7 mouse cellular contexts compared by ENCODE assay signal in genomic region chr10:93159651-93160496, GRCm38 (mm10). TPM values are rescaled to one million over a fixed set of nuclear protein-coding genes. Genes with fewer than 3 reads are reported as not detected.
A peak's percentile ranks its signal among the peaks of the same experiment; 100 is the strongest.
DNase-seq lines count a peak whose midpoint lies in the region; ATAC-seq and TF ChIP-seq lines count a peak whose summit lies in the region.

No protein-coding gene starts in this region.

- no peak for TF ChIP-seq CTCF in lung, postnatal 0 days (IDR thresholded peaks at IDR 0.05)
- TF ChIP-seq CTCF in embryonic fibroblast, embryonic 13.5 days (IDR thresholded peaks at IDR 0.05; ENCODE audit: borderline replicate concordance, insufficient read depth, low read length), result no peak

- H3K36me3 ChIP-seq in lung, postnatal 0 days (ENCODE audit: insufficient read depth, low read length), result no peaks in the 10 kb centered on the region
- no peaks in the 10 kb centered on the region for H3K36me3 ChIP-seq in limb, embryonic 10.5 days
- no peaks in the 10 kb centered on the region for H3K36me3 ChIP-seq in neural tube, embryonic 14.5 days (ENCODE audit: control insufficient read depth, insufficient read depth, low read length)

- H3K4me3 ChIP-seq in lung, postnatal 0 days (ENCODE audit: low read depth, low read length), result peak overlapping the region; percentile 94
- peak overlapping the region; percentile 50 for H3K4me3 ChIP-seq in embryonic fibroblast, embryonic 13.5 days (ENCODE audit: insufficient read depth, low read length)
- H3K4me3 ChIP-seq in limb, embryonic 10.5 days, result peak overlapping the region; percentile 100
- peak overlapping the region; percentile 97 for H3K4me3 ChIP-seq in neural tube, embryonic 14.5 days (ENCODE audit: low read depth, low read length)

- intact Hi-C loops in left cerebral cortex, postnatal 4 days (cut with DNase I), result loop anchor here (5.0 to 10.0 kb wide), 3 partner anchors 55 to 117 kb away; no protein-coding TSS in a partner anchor

- peak; percentile 50 for ATAC-seq in lung, postnatal 0 days
- peak; percentile 75 for ATAC-seq in neural tube, embryonic 14.5 days (ENCODE audit: low read depth)

- 0 out of 2 replicates have a peak, but pooled peaks cover 2% of the 10 kb centered on the region for H3K4me1 ChIP-seq in lung, postnatal 0 days (ENCODE audit: insufficient read depth, low read depth, low read length)
- no peaks in the 10 kb centered on the region; the same call in 1 of the 2 replicates for H3K4me1 ChIP-seq in embryonic fibroblast, embryonic 13.5 days (ENCODE audit: control insufficient read depth, insufficient read depth, low read length)
- H3K4me1 ChIP-seq in limb, embryonic 10.5 days, result peaks cover 11% of the 10 kb centered on the region
- peaks cover 9% of the 10 kb centered on the region for H3K4me1 ChIP-seq in neural tube, embryonic 14.5 days (ENCODE audit: control insufficient read depth, insufficient read depth, low read length)

- H3K27me3 ChIP-seq in lung, postnatal 0 days (replicated peaks; ENCODE audit: insufficient read depth, low read length), result no peaks in the 10 kb centered on the region
- H3K27me3 ChIP-seq in limb, embryonic 10.5 days (ENCODE audit: low read depth, poor library complexity, severe bottlenecking), result no peaks in the 10 kb centered on the region
- no peaks in the 10 kb centered on the region for H3K27me3 ChIP-seq in neural tube, embryonic 14.5 days (ENCODE audit: control insufficient read depth, insufficient read depth, low read length)

- TF ChIP-seq EP300 in lung, postnatal 0 days (IDR thresholded peaks at IDR 0.05), result 0 out of 2 replicates have a peak, but pooled peaks have one; percentile 12

- peak overlapping the region; percentile 100 for H3K27ac ChIP-seq in lung, postnatal 0 days (ENCODE audit: low read length)
- peak overlapping the region; percentile 64 for H3K27ac ChIP-seq in embryonic fibroblast, embryonic 13.5 days (ENCODE audit: insufficient read depth, low read length)
- H3K27ac ChIP-seq in limb, embryonic 10.5 days, result peak overlapping the region; percentile 99
- H3K27ac ChIP-seq in neural tube, embryonic 14.5 days (ENCODE audit: low read depth, low read length), result peak overlapping the region; percentile 62

- no peaks in the 10 kb centered on the region for H3K9me3 ChIP-seq in lung, postnatal 0 days (ENCODE audit: low read length)
- H3K9me3 ChIP-seq in limb, embryonic 10.5 days (replicated peaks), result no peaks in the 10 kb centered on the region
- no peaks in the 10 kb centered on the region for H3K9me3 ChIP-seq in neural tube, embryonic 14.5 days (ENCODE audit: control insufficient read depth, low read length)

- 20% methylated on average over 17 of the region's 17 CpGs for WGBS in lung, postnatal 0 days
- 25% methylated on average over 17 of the region's 17 CpGs for WGBS in limb, embryonic 10.5 days
- 27% methylated on average over 17 of the region's 17 CpGs for WGBS in neural tube, embryonic 14.5 days

- H3K4me2 ChIP-seq in lung, postnatal 0 days (replicated peaks; ENCODE audit: low read depth, low read length), result peak overlapping the region; percentile 66
- peak overlapping the region; percentile 60 for H3K4me2 ChIP-seq in neural tube, embryonic 14.5 days (ENCODE audit: low read depth, low read length)

- H3K9ac ChIP-seq in lung, postnatal 0 days (replicated peaks; ENCODE audit: low read depth), result 0 out of 2 replicates have a peak overlapping the region, but pooled peaks have one; percentile 24
- no peak overlapping the region for H3K9ac ChIP-seq in neural tube, embryonic 14.5 days (replicated peaks; ENCODE audit: low read depth, low read length)

- DNase-seq in lung, postnatal 0 days (ENCODE audit: low spot score), result no peak
- DNase-seq in lung, postnatal 14 days, result no peak
- DNase-seq in limb, embryonic 10.5 days (ENCODE audit: low spot score), result no peak
- DNase-seq in left cerebral cortex, postnatal 4 days, result no peak
- no peak for DNase-seq in cerebellum, adult 11-12 months

- TF ChIP-seq POLR2A in embryonic fibroblast, embryonic 13.5 days (IDR thresholded peaks at IDR 0.05; ENCODE audit: low read depth, low read length), result peak; percentile 99

RNA-seq across cellular contexts. Expression of gene Cdk17, which starts 0.8 kb away (rescaled TPM):
- 12.6 and 15.1 TPM in 2 replicates for polyA plus RNA-seq in lung, postnatal 0 days (2015; fragmentation: Nextera tagmentation; extraction: Ambion mirVana)
- polyA plus RNA-seq in embryonic fibroblast, embryonic 13.5 days (2011; ENCODE audit: insufficient read length, low read depth, missing spikeins), result 35.1 and 42.2 TPM in 2 replicates
- polyA plus RNA-seq in limb, embryonic 10.5 days (2016; fragmentation: Nextera tagmentation; extraction: Ambion mirVana), result 13.9 and 15.4 TPM in 2 replicates
- 62.8 and 70.5 TPM in 2 replicates for polyA plus RNA-seq in neural tube, embryonic 14.5 days (2014; fragmentation: Nextera tagmentation; extraction: Ambion mirVana)
- total RNA-seq in left cerebral cortex, postnatal 4 days (2021), result 100 to 1,000 TPM; 102 to 106 TPM

Comparison
In these comparisons a context has a peak if more than half of its experiments do, and no peak if none do; other contexts are left out.
1. H3K4me3 ChIP-seq: peak in every context shown above with its lines; median percentile 100 in limb, embryonic 10.5 days; 97 in neural tube, embryonic 14.5 days; 94 in lung, postnatal 0 days; 50 in embryonic fibroblast, embryonic 13.5 days.